Mouse (Mus musculus) G1E (cell line): ENCODE data around the gene Asic2.

ENCODE experiments used
- CTCF ChIP-seq: IDR thresholded peaks from 2 replicates; pipeline ENCODE4 v1.5.1; 2012; ENCODE audit warnings: low read depth, low read length, inconsistent platforms, mixed read lengths
- GATA1 ChIP-seq: IDR thresholded peaks from 2 replicates; pipeline ENCODE4 v1.6.1; 2012; ENCODE audit warnings: borderline replicate concordance, low read length, inconsistent platforms, mixed read lengths
- GATA2 ChIP-seq: IDR thresholded peaks from 2 replicates; pipeline ENCODE4 v1.6.1; 2012; ENCODE audit warnings: low read depth, low read length, inconsistent platforms, borderline replicate concordance
- POLR2AphosphoS5 ChIP-seq: IDR thresholded peaks from 2 replicates; pipeline ENCODE4 v1.6.1; 2012; ENCODE audit warnings: low read depth, low read length, inconsistent platforms; ENCODE audit not compliant: insufficient replicate concordance
- TAL1 ChIP-seq: conservative IDR thresholded peaks from 2 replicates; pipeline ENCODE4 v1.6.1; 2012; ENCODE audit warnings: low read depth, low read length, inconsistent platforms, mixed read lengths

- TF ChIP-seq CTCF (no peak), TAL1 (no peak), GATA2 (no peak), GATA1 (no peak), POLR2AphosphoS5 (no peak)
Observed at GRCm38 (mm10) chr11:81261259-81261658, 707.0 kb downstream of the Asic2 start.
